Mouse (Mus musculus) urinary bladder, postnatal 0 days (tissue): Measurements from ENCODE around the gene S100pbp. TPM values are rescaled to one million over a fixed set of nuclear protein-coding genes. Genes with fewer than 3 reads are reported as not detected.

Source experiments
- polyA plus RNA-seq: library from polyadenylated mRNA; unstranded; fragments of >200 nt; fragmentation: Nextera tagmentation; extraction: Ambion mirVana; gene quantifications from 2 replicates; pipeline ENCODE4 v1.2.1, GENCODE M21; 2015

Gene S100pbp
- 5.7 and 6.7 TPM in 2 replicates for polyA plus RNA-seq

DNA sequence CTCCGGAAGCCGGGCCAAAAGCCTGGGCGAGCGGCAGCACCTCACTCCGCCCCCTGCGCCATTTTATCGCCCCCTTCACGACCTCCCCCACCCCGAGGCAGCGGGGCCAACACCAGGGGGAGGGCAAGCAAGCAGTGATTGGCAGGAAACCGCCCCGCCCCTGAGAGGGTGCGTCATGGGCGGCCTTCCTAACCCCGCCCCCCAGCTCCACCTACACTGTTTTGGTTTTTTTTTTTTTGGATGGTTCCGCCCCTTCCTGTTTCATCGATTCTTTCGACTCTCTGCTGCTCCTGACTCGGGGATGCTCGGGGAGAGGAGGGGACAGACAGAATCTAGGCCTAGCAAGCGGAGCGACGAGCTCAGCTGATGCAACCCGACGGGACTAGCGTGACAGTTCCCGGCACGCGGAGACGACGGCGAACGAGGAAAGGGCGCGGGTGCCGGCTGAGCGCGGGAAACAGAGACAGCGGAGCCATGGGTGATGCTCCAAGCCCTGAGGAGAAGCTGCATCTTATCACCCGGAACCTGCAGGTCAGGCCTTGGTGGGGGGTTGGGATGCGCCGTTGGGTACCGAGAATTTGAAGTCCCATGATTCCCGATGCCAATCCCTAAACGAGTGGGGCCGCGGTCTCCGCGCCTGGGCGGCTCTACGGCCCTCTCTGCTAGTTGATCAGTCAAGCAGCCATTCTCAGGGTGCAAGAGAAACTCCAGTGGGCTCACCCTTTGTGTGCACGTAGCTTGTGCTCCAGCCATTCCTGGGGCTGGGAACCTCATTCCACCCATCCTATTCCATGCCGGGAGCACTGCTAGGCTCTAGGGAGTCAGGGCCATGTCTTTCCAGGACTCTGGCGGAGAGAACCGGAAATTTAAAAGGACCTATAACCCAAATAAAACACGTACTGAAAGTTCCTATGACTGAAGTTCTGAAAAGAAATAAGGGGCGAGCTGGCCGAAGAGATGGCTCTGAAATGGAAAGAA is at the start of gene S100pbp, which contains the start of gene Yars:
S100pbp (minus strand) TSS at position 186 of the 978 bp plus-strand sequence.
Yars (plus strand) TSS at position 219 of the 978 bp plus-strand sequence.

DNA sequence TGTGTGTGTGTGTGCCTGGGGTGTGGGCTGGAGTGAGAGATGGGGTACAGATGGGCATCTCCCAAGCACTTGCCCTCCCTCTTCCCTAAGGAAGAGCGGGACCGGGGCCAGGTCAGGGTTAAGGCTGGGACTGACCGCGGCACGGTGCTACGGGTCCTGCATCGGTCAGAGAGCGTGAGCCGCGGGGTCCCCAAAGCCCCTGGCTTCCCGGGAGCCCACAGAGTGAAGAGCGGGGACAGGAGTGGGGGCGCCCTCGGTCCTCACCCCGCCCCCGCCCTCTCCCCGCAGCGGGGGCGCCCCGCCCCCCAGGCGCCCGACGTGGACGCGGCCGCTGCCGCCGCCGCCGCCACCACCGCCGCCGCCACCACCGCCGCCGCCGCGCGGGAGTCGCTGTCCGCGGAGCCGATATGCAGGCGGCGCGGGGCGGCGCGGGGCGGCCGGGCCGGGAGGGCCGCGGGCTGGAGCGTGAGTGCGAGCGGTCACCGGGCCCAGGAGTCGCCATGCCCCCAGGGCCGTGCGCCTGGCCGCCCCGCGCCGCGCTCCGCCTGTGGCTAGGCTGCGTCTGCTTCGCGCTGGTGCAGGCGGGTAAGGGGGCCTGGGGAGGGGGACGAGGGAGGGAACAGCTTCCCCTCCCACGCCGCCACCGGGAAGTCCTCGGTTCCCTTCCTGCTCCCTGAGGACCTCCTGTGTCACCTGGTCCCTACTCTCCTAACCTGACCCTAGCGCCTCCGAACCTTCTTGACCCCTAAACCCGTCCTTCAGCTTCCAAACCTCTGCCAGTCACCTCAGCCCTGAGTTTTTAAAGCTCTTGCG is 52.7 kb downstream of the S100pbp start, which contains the start of gene Fndc5:
Fndc5 (plus strand) TSS at position 421 of the 813 bp plus-strand sequence.

DNA sequence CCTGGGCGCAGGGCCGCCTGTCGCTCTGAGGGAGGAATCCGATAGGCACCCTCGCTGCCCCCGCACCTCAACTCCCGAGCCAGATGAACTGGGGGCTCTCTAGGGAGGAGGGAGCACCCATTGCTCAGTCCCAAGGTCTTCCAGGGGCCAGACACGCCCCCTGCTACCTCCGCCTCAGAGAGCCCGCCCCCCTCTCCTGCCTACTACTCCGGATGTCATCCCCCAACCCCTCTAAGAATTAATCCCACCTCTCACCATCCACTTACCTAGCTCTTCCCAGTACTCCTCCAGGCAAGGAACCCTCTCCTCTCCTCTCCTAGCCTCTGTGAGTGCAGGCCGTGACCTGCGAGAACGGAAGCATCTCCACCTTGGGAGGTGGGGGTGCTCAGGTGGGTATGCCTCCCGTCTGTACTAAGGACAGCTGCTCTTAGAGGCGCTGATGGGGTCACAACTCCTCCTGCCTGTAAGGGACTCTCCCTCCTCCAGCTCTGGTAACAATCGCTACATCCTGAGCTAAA is 67.9 kb downstream of the S100pbp start, which contains the start of gene Hpca:
Hpca (minus strand) TSS at position 468 of the 518 bp plus-strand sequence.

DNA sequence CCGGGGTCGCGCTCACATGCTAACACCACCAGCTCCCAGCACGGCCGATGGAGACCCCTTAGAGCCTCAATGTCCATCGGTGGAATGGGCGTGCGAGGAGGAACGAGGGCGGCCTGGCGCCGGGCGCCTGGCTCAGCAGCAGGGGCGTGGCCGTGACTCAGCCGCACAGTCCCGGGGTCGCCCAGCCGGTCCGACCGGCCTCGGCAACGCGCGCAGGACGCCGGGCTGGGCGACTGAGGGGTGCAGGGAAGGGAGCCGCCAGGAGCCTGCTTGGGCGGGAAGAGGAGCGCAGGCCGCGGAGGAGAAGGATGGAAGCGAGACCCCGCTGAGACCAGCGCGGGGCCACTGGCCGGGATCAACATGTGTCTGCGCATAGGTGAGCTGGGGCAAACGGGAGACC is 84.2 kb downstream of the S100pbp start, which contains the start of gene Tmem54:
Tmem54 (plus strand) TSS at position 193 of the 400 bp plus-strand sequence.

Other genes with a start within 250 kb of the S100pbp start
- gene Azin2, start 227.3 kb downstream of the S100pbp start, polyA plus RNA-seq: 11.5 and 13.5 TPM in 2 replicates
- 94.7 and 100 TPM in 2 replicates for gene Ak2, start 197.8 kb downstream of the S100pbp start, polyA plus RNA-seq
- gene Rnf19b, start 131.5 kb downstream of the S100pbp start, polyA plus RNA-seq: 5.7 TPM in 2 replicates
- 14.8 and 17.5 TPM in 2 replicates for gene Tmem54, start 84.2 kb downstream of the S100pbp start, polyA plus RNA-seq
- 0.19 TPM in 1 of 2 replicates, not detected in the other for gene Hpca, start 67.7 kb downstream of the S100pbp start, polyA plus RNA-seq
- gene Fndc5, start 52.7 kb downstream of the S100pbp start, polyA plus RNA-seq: 1.7 and 2.2 TPM in 2 replicates
- 49.8 and 50.3 TPM in 2 replicates for gene Yars, start within 50 bp of the S100pbp start, polyA plus RNA-seq
- 5.4 and 6.2 TPM in 2 replicates for gene C77080, start 71.7 kb upstream of the S100pbp start, polyA plus RNA-seq
- gene Sync, start 97.9 kb upstream of the S100pbp start, polyA plus RNA-seq: 1.8 and 2.8 TPM in 2 replicates
- 147 and 188 TPM in 2 replicates for gene Rbbp4, start 145.6 kb upstream of the S100pbp start, polyA plus RNA-seq
- gene Zbtb8os, start 146.0 kb upstream of the S100pbp start, polyA plus RNA-seq: 39.7 and 46.6 TPM in 2 replicates
- 17.4 and 19.0 TPM in 2 replicates for gene Zbtb8a, start 188.4 kb upstream of the S100pbp start, polyA plus RNA-seq